In genomic region chr10:121692944-121693579, GRCm38 (mm10) we compare ENCODE assay signal across 8 mouse cellular contexts. TPM values are rescaled to one million over a fixed set of nuclear protein-coding genes. Genes with fewer than 3 reads are reported as not detected.
A peak's percentile ranks its signal among the peaks of the same experiment; 100 is the strongest.
DNase-seq lines count a peak whose midpoint lies in the region; ATAC-seq and TF ChIP-seq lines count a peak whose summit lies in the region.

No protein-coding gene starts in this region.

- H3K4me3 ChIP-seq in left cerebral cortex, adult 2 months, result peak overlapping the region; percentile 26
- peak overlapping the region; percentile 31 for H3K4me3 ChIP-seq in heart, embryonic 16.5 days (ENCODE audit: low read length)
- peak overlapping the region; percentile 40 for H3K4me3 ChIP-seq in small intestine, adult 2 months (ENCODE audit: low read depth, low read length)
- no peak overlapping the region for H3K4me3 ChIP-seq in cerebellum, adult 2 months (replicated peaks; ENCODE audit: insufficient read depth, low read depth, low read length)

- peak overlapping the region; percentile 42 for H3K9ac ChIP-seq in heart, embryonic 16.5 days (ENCODE audit: low read length)

- H3K27ac ChIP-seq in left cerebral cortex, adult 2 months, result no peak overlapping the region
- no peak overlapping the region for H3K27ac ChIP-seq in heart, embryonic 16.5 days (ENCODE audit: low read length)
- no peak overlapping the region for H3K27ac ChIP-seq in small intestine, adult 2 months (ENCODE audit: insufficient read depth, low read depth, low read length)
- no peak overlapping the region for H3K27ac ChIP-seq in cerebellum, adult 2 months (ENCODE audit: insufficient read depth, low read length)

- peak overlapping the region; percentile 51 for H3K4me2 ChIP-seq in heart, embryonic 16.5 days (ENCODE audit: low read depth, low read length)

- 33% methylated on average over 18 of the region's 18 CpGs for WGBS in heart, embryonic 16.5 days
- 17% methylated on average over 18 of the region's 18 CpGs for WGBS in small intestine, adult 2 months
- WGBS in cerebellum, adult 2 months, result 42% methylated on average over 18 of the region's 18 CpGs

- no peaks in the 10 kb centered on the region for H3K27me3 ChIP-seq in heart, embryonic 16.5 days (ENCODE audit: control insufficient read depth, insufficient read depth, low read length)
- no peaks in the 10 kb centered on the region for H3K27me3 ChIP-seq in small intestine, adult 2 months (ENCODE audit: control insufficient read depth, insufficient read depth, low read length)
- H3K27me3 ChIP-seq in cerebellum, adult 2 months (ENCODE audit: control insufficient read depth, insufficient read depth, low read length), result no peaks in the 10 kb centered on the region

- no peak for TF ChIP-seq POLR2A in small intestine, adult 2 months (IDR thresholded peaks at IDR 0.05; ENCODE audit: low read depth, low read length)
- TF ChIP-seq POLR2A in cerebellum, adult 2 months (IDR thresholded peaks at IDR 0.05; ENCODE audit: borderline replicate concordance, insufficient read depth, low read length), result no peak

- no peak for TF ChIP-seq CTCF in left cerebral cortex, adult 2 months (IDR thresholded peaks at IDR 0.05)
- TF ChIP-seq CTCF in small intestine, adult 2 months (IDR thresholded peaks at IDR 0.05; ENCODE audit: extremely low read depth, insufficient read length, insufficient replicate concordance, low read depth, low read length), result no peak
- TF ChIP-seq CTCF in cerebellum, adult 2 months (IDR thresholded peaks at IDR 0.05; ENCODE audit: borderline replicate concordance, insufficient read depth, low read depth, low read length), result no peak

- no peaks in the 10 kb centered on the region for H3K4me1 ChIP-seq in heart, embryonic 16.5 days (ENCODE audit: control insufficient read depth, insufficient read depth, low read length)
- no peaks in the 10 kb centered on the region for H3K4me1 ChIP-seq in small intestine, adult 2 months (ENCODE audit: control insufficient read depth, insufficient read depth, insufficient read length, low read length)
- no peaks in the 10 kb centered on the region for H3K4me1 ChIP-seq in cerebellum, adult 2 months (ENCODE audit: control insufficient read depth, insufficient read depth, low read length)

- intact Hi-C loops in left cerebral cortex, adult 2 months (cut with DNase I), result no loop called here

- DNase-seq in left cerebral cortex, adult 2 months (ENCODE audit: extremely low spot score in 1 of 2, low spot score in 2 of 2), result no peak
- no peak for DNase-seq in left cerebral cortex, adult 8-10 months (ENCODE audit: low spot score in 2 of 2)
- peak; percentile 16 to 28 for DNase-seq in kidney, postnatal 4 days
- no peak for DNase-seq in cerebellum, adult 2 months
- no peak for DNase-seq in urinary bladder, postnatal 4 days (ENCODE audit: low spot score in 2 of 2)
- no peak for DNase-seq in spleen, postnatal 36 days (ENCODE audit: low spot score in 2 of 2)

- no peaks in the 10 kb centered on the region for H3K9me3 ChIP-seq in heart, embryonic 16.5 days (replicated peaks; ENCODE audit: control insufficient read depth, low read length)

- no peak for ATAC-seq in heart, embryonic 16.5 days (replicated peaks; ENCODE audit: extremely low read depth, insufficient read depth, low FRiP score)

- H3K36me3 ChIP-seq in heart, embryonic 16.5 days (ENCODE audit: control insufficient read depth, insufficient read depth), result no peaks in the 10 kb centered on the region
- H3K36me3 ChIP-seq in small intestine, adult 2 months (ENCODE audit: control insufficient read depth, insufficient read depth, low read length), result no peaks in the 10 kb centered on the region

RNA-seq across cellular contexts. Expression of gene BC048403, which starts 46.7 kb away (rescaled TPM):
- 10 to 100 TPM in 1 of 2 experiments, 1 to 10 TPM in 1; 9.9 to 10.4 TPM for total RNA-seq in left cerebral cortex, adult 2 months (2021)
- 10 to 100 TPM; 10.7 to 11.5 (median 11.1) TPM for total RNA-seq in left cerebral cortex, adult 8-10 months (2022)
- polyA plus RNA-seq in heart, embryonic 16.5 days (2015; fragmentation: Nextera tagmentation; extraction: Ambion mirVana), result 1.6 and 1.9 TPM in 2 replicates
- 2.0 and 2.6 TPM in 2 replicates for polyA plus RNA-seq in small intestine, adult 2 months (2012; rRNA removed)
- polyA plus RNA-seq in cerebellum, adult 2 months (2012; rRNA removed), result 6.6 TPM in 2 replicates

RNA-seq across cellular contexts. Expression of gene D930020B18Rik, which starts 51.7 kb away (rescaled TPM):
- total RNA-seq in left cerebral cortex, adult 2 months (2021), result under 1 TPM in 1 of 2 experiments, not detected in 1; 0.42 TPM
- under 1 TPM; 0.14 to 0.72 (median 0.53) TPM for total RNA-seq in left cerebral cortex, adult 8-10 months (2022)
- 0.05 and 0.14 TPM in 2 replicates for polyA plus RNA-seq in heart, embryonic 16.5 days (2015; fragmentation: Nextera tagmentation; extraction: Ambion mirVana)
- polyA plus RNA-seq in small intestine, adult 2 months (2012; rRNA removed), result 0.23 and 0.62 TPM in 2 replicates
- polyA plus RNA-seq in cerebellum, adult 2 months (2012; rRNA removed), result 0.67 and 0.87 TPM in 2 replicates

Comparison
In these comparisons a context has a peak if more than half of its experiments do, and no peak if none do; other contexts are left out.
1. DNase-seq: peak in kidney, postnatal 4 days (2 of 2); none in left cerebral cortex, adult 2 months (0 of 2), left cerebral cortex, adult 8-10 months (0 of 2), cerebellum, adult 2 months (0 of 2), urinary bladder, postnatal 4 days (0 of 2) and spleen, postnatal 36 days (0 of 2).